Mouse (Mus musculus): ENCODE results near the gene H13.
"Not testable (repeated sequence)": the region's sequence is repeated elsewhere in the genome, so short reads cannot be mapped to it uniquely, and the experiment has no call there.

The H13 gene

DNA sequence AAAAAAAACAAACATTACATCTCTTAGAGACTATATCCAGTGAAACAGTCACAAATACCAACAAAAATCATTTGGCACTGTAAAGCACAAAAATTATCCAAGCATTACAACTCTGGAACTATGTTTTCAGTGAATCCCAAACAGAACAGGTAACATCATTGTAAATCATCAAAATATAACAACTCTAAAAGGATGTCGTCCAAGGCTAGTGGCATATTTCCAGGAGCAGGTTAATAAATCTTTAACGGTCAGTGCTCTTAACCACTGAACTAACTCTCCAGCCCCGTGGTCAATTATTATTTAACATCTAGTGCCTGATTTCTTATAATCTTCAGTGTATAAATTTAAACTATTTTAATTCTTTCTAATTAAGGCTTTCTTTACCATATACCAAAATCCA lies 3.1 kb upstream of the H13 start:
- DNase-seq (ENCODE audit: low spot score), result not testable (repeated sequence)

DNA sequence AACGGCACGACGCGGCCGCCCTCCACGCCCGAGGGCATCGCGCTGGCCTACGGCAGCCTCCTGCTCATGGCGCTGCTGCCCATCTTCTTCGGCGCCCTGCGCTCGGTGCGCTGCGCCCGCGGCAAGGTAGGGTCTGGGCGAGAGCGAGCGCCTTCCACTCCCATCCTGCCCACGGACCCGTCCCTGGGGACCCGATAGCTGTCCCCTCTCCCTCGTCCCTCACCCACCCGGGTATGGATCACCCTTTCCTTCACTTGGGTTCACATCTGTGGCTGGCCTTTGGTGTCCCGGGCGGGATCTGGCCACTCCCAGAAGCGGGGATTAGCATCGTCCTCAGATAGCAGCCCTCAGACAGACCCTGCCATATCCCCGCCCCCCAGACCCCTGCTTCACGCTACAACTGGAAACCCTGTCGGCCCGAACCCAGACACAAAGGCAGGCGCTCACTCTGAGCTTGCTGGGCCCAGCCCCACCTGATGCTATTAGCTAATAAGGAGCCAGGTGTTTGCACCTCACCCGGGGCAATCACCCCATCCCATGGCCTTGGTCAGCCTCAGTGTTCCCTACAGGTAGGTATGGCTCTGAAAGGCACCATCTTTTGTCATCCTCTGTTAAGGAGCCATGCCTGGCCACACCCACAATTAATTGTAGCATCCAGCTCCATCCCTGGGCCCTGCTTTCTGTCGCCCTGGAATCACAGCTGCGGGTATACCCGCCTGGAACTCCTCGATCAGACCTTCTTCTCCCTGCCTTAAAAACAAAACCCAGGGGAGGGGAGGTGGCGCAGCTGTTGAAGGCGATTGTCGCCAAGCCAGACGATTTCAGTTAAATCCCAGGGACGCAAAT lies 601 bp downstream of the H13 start:
- DNase-seq (ENCODE audit: low spot score), result peak; percentile 28

DNA sequence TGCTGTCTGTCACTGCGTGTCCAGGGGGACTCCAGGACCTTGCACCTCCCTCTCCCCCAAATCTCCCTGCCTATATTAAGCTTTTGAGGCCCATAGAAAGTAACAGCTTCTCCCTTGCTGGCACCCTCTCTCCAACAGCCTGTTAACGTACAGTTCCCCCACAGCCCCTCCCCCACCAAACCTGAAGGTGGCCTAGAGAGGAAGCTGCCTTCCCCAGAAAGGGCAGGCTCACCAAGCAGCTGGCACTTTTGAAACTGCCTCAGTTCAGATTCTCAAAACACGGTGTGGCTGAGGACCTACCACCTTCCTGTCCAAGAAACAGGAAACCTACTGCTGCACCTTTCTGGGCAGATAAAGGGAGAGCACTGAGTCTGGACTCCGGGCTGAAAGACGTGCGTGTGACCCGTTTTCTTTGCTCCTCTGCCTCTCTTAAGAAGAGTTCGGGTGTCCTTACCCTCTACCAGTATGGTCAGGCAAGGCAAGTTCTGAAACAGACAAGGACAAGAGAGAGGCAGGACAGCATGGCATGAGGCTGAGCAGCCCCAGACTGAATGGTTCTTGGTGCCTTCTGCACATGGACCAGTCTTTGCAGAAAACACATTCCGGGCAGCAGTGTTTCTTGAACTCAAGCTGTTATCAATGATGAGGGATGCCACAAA lies 1.9 kb downstream of the H13 start:
- no peak for DNase-seq (ENCODE audit: low spot score)

DNA sequence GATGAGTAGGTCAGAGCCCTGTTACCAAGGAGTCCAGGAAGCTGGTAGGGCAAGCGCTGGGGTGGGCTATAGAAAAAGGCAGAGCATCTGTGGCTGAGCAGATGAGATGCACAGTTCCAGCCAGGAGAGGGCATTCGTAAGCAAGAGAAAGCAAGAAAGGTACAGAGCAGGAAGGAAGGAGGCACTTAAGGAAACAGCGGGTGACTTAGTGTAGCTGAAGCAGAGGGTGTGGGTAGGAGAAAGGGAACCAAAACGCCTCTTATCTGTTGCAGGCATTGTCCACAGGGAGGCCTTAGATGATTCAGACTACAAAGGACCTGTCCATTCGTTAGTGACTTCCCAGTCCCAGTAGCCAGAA lies 2.4 kb downstream of the H13 start:
- peak; percentile 31 for DNase-seq (ENCODE audit: low spot score)

DNA sequence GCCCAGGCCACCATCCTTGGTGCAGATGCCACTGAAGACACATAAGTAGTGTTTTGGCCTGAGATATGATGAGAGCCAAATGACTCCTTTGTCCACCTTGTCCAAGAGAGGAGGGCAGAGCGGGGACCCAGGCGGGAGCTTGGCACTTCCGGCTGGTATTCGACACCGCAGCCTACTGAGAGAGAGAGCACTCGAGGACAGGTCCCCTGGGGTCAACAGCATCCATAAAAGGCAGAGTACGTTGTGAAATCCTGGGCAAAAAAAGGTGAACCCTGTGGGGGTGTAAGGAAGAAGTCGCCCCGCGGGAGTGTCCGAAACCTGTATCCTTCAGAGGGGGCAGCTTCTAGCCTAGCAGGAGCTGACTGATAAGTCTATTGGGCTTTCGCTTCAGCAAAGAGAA lies 2.9 kb downstream of the H13 start:
- DNase-seq (ENCODE audit: low spot score), result no peak

DNA sequence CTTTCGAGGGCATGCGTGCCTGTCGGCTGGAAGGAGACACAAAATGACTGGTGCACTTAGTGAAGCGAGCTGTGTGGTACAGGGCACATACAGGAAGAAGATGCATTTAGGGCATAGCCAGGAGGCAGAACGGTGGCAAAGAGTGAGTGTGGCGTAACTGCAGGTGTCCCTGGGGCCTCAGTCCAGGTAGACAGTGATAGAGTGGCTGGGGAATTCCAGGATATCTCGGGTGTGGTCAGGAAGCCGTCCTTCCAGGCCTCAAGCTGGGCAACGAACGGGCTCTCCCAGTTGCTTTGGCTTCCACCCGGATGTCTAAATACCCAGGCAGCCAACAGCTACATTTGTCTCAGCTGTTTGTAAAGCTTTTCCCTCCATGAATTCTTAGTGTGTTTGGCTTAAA lies 4.9 kb downstream of the H13 start:
- no peak for DNase-seq (ENCODE audit: low spot score)

DNA sequence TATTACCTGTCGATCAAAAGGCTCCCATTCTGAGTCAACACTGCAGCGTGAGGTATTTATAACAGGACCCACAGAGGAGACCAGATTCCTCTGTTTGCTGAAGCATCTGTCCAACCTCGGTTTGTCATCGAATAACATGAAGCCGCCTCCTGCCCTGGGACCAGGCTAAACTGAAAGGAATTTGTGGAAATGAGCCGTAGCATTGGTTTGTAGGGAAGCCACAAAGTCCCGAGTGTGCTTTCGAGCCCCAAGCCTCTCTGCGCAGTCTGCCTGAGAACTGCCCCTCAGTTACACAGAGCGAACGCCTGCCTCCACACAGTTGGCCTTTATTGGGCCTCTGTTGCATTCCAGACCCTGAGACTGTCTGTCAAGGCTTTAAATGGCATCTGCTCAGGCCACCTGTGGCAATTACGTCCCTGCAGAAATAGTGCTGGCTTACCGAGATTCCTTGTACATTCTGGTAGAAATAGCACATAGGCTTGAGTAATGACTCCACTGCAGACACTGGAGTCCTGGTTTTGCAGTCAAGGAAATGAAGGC lies 6.1 kb downstream of the H13 start:
- no peak for DNase-seq (ENCODE audit: low spot score)

DNA sequence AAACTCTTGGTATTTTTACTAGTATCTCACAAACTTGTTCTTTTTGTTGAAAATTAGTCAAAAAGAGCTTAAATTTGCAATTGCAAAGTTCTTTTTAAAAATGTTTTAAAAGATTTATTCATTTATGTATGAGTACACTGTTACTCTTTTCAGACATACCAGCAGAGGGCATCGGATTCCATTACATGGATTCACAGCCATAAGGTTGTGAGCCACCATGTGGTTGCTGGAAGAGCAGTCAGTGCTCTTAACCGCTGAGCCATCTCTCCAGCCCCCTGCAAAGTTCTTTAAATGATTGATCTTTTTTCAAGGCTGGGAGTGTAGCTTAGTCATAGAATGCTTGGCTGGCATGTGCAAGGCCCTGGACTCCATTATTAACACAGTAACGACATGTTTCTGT lies 9.0 kb downstream of the H13 start:
- peak; percentile 77 for DNase-seq (ENCODE audit: low spot score)

DNA sequence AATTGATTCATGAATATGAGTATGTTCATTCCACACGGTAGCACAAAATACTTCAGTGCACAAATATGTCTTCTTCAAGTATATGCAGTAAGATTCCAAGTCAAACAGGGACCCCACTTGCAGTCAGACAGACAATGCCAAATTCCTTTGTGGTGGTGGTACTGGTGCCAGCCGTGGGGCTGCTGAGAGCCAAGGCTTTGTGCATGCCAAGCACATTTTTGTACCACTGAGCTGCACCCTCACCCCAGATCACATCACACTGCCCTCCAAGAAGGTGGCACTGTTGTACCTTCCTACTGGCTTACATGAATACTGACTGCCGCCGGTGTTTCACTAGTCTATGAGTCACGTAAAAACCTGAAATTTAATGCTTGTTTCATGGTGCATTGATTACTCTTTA lies 9.7 kb downstream of the H13 start:
- no peak for DNase-seq (ENCODE audit: low spot score)

DNA sequence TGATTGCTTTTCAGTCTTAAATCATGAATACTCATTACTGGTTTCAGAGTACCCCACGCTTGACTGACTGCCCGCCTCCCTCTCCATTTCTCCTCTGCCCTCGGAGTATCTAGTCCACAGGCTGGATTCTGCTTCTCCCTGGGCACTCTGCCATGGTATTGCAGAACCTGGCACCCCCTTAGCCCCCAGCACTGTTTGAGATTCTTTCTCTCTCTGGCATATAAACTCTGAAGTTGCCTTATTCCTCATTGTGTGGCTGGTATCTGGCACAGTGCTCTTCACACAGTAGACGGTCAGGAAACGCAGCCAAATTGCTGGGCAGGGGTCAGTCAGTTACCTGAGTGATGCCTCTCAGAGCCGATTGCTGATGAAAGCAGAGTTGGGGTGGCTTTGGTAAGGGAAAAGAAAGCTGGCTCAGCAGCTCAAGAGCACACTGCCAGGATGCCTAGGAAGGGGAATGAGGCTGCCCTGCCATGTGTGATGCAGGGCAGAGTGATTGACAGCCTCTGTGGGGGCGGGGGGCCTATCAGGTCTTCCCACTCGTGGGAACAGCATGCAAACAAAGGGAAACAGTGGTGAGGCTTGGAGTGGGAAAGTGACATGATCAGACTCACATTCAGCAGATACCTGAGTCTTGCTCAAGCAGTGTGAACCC lies 10.6 kb downstream of the H13 start:
- no peak for DNase-seq (ENCODE audit: low spot score)

DNA sequence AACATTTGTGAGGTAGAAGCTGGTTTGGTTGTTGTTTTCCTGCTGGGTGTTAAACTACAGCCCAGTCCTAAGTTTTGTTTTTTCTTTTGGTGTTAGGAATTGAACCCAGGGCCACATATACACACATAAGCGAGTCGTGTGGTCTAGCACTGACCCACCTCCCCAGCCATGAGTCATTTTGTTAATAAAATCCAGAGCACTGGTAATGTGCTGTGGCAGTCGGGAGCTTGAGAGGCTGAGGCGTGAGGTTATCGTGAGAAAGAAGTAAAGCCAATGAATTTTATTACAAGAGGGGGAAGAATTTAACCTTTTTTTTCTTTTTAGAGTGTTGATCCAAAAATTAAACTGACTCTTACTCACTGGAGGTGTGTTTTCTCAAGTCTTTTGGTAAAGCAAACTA lies 13.8 kb downstream of the H13 start:
- no peak for DNase-seq (ENCODE audit: low spot score)

DNA sequence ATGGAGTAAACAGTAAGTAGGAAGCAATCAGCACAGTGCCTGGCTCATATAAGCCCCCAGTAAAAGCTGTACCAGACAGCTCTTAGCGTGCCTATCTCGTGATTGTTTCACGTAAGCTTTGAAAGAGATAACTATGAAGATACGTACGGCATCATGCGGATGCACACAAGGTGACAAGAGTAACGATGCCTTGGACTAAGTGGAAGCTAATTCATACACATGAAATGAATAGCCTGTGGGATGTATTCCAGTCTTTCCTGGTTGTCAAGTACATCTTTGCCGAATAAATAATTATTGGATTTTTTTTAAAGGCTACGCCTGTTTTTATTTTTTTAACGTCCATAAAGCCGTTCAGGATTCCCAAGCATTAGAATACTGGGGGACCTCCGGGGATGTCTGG lies 17.1 kb downstream of the H13 start:
- DNase-seq (ENCODE audit: low spot score), result no peak

DNA sequence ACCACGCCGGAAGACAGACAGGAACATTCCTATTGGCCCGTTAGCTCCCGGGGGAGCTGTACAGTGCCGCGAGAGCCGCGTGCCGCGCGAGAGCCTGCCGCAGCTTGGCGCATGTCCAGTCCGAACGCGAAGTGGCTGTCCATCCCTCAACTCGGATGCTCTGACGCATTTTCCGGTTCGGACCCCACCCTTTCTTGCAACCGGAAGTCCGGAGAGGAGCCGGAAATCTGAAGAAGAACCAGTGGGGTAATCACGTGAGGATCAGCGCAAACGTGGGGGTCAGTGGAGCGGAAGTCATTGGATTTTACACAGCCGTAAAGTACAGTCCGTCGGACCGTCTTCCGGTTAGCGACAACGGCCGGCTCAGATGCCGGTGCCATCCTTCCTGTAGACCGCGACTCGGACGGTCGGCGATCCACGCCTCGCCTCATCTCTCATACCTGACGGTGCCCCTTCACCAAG lies 17.6 kb downstream of the H13 start, which contains the start of gene Mcts2:
Gene Mcts2, plus strand, starts transcription at position 230 of the 462 bp plus-strand sequence.
- DNase-seq (ENCODE audit: low spot score), result peak; percentile 94

DNA sequence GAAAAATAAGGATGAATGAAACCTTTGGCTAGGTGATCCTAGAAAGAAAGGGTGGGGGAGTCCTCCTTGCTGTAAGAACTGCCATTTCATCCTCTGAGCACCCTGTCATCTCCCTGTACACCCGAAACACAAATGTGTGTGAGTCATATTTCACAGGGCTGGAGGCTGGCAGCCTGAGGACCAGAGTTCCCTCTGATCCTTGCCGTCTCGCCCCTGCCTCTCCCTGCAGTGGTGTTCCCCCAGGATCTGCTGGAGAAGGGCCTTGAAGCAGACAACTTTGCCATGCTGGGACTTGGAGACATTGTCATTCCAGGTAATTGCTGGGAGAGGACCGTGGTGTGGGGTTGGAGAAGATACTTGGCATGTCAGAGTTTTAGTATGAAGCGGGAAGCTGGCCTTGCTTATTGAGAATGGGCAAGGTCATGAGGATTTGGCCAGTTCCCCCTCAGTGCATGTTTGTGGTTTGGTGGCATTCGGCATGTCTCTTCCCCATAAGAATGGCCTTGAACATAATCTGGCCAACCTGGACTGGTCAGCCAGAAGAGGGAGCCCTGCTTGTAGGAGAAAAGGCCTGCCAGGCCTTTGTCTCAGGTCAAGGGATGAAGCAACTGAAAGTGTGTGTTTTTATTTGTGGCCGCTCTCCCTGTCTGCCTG lies 22.4 kb downstream of the H13 start:
- DNase-seq (ENCODE audit: low spot score), result peak; percentile 78

DNA sequence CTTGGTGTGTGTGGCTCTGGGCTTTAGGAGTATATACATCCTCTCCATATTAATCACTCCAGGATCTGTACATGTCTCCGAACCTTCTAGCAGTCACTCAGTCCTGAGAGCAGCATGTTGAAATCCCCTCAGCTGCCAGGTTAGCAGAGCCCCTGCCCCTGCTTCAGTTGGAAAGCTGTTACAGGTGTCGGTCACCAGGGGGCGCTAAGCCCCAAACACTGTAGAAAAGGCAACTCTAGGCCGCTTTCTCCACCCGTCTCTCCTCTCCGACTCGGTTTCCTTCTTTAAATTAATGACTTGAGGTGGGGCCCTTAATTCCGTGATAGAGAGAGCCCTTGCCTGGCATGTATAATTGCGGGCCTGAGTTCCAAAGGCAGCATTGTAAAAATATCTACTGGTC lies 24.0 kb downstream of the H13 start:
- DNase-seq (ENCODE audit: low spot score), result peak; percentile 85

DNA sequence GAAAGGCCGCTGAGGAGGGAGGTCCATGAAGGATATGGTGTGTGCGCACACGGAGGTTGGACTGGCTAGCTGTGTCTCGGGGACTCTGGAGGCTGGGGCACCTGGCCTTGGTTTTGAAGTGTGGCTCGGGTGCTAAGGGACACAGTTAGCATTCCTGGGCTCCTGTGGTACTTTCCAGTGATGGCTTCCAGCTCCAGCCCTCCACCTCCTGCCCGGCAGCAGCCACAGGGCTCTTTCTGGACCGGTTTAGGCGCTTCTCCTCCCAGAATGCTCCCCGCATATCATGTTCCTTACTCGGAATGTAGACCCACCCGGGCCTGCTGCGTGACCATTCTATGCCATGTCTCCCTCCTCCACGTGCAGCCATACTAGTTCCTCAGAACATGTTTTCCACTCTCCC lies 24.5 kb downstream of the H13 start:
- no peak for DNase-seq (ENCODE audit: low spot score)

DNA sequence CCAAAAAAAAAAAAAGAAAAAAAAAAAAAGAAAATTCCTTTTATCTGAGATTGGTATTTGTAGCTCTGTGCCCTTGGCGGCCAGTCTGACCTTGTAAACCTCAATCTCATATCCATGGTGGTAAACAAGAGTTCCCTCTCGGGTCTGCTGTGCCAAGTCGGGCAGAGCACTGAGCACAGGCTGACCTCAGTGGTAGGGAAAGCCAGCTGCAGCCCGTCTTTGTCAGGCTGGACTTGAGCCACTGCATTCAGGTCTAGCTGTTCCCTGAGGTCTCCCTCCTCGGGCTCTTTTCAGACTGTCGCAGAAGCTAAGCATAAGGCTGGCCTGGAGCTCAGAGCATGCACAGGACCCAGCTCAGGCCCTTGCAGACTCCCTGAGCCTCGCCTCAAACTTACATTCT lies 25.4 kb downstream of the H13 start:
- DNase-seq (ENCODE audit: low spot score), result peak; percentile 78

DNA sequence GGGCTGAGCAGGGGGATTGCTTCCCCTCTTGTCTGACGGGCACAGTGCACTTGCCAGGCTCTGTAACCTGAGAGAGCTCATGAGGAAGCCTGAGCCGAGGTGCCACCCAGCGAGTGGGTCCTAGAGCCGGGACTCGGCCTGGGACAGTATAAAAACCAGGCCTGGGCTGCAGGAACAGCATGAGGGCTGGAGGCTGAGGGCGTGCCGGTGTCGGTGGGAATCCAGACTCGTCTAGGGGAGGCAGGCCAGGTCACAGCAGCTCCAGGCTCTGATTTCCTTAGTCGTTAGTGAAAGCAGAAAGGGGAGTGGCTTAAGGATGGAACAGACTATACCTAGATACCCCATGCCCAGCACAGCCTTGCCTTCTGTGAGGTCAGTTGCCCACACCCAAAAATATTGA lies 26.8 kb downstream of the H13 start:
- no peak for DNase-seq (ENCODE audit: low spot score)

DNA sequence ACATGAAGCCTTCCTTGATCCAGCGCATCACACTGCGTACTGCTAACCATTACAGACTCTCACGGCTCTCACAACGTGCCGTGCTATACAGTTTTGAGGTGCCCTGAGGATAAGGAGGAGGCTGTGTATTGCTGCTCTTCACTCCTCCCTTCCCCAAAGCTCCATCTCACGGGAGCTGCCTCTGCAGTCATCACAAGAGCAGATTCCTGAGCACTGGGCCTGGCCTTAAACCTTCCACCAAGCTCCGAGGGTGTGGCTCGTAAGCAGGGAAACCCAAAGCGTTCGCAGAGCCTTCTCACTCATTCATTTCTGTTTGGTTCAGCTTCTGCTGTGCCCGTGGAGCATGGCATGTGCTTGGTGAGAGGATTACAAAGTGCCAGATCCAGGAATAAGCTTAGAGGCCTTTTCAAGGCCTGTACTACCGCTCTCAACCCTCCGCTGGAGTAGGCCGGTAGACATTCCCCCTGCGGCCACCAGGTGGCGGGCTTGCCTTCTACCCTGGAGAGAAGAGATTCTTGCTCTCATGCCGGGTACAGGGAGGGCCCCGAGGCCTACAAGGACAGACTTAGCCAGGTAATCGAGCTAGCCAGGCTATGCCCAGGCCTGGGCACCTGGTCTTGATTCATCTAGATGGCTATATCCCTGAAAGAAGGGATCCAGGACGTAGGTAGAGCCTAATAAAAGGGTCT lies 27.4 kb downstream of the H13 start:
- peak; percentile 94 for DNase-seq (ENCODE audit: low spot score)

DNA sequence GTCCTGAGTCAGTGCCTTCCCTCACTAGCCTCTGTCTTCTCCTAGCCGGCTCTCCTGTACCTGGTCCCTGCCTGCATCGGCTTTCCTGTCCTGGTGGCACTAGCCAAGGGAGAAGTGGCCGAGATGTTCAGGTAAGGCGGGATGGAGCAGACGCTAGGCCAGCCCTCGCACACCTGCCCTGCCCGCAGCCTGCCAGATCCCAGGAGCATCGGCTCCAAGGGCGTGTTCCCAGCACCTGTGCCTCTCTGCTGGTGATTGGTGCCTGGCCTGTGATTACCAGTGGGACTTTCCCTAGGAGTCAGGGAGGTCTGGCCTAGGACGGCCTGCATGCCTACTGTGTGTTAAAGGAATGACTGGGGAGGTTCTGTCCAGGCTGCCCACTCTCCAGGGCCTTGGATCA lies 30.9 kb downstream of the H13 start:
- DNase-seq (ENCODE audit: low spot score), result no peak

DNA sequence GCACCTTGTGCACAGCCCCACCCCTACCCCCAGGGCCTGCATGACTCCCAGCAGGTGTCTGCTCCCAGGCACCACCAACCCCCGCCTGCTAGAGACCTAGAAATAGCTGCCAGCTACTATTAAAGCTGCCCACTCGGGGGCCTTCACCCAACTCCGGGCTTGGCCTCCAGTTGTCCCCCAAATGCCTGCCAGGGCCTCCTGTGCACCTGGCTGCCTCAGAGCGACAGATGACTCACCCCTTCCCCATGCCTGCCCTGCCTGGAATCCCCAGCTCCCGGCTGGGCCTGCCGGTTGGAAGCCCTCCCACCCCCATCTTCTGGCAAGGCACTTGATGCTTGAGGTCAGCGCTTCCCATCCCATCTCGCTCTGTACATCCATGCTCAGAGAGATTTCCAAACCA lies 31.5 kb downstream of the H13 start:
- no peak for DNase-seq (ENCODE audit: low spot score)
